Mouse (Mus musculus) heart, postnatal 0 days (tissue): ENCODE measurements around the gene Sh3d19.

ENCODE experiments used
- CTCF ChIP-seq: IDR thresholded peaks from 2 replicates; pipeline ENCODE4 v1.5.1; 2016; ENCODE audit warnings: antibody characterized with exemption, control low read depth, low read depth
- EP300 ChIP-seq: IDR thresholded peaks from 2 replicates; pipeline ENCODE4 v1.6.1; 2016; ENCODE audit warnings: antibody characterized with exemption, low read depth

DNA sequence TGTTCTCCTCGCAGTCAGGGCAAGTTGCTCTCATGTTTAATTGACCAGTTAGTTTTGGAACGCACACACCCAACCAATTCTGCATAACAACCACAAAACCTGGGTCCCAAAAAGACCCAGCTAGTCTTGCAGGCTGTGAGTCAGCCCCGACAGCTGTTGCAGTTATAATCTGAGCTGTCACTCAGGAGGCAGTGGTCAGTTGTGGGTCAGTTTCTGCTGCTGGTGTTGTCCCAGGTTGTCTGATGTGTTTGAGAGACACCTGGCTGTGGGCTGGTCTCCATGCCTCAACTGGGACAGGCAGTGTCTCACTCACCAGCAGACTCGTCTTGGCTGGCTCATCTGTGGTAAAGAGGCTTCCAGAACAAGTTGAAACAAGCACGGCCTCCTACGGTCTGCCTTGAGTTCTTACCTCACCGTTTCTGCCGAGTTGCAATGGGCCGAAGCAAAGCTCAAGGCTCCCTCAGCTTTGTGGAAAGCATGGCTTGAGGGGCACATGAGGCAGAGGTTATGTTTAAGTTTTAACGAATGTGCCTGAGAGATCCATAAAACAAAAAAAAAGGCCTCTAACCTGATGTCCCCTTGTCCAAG, 18.1 kb upstream of the Sh3d19 start:
- no peak for TF ChIP-seq CTCF
- TF ChIP-seq EP300, result no peak
